Mouse (Mus musculus) spleen, adult 2 months (tissue): ENCODE measurements around the gene Sbk1. TPM values are rescaled to one million over a fixed set of nuclear protein-coding genes. Genes with fewer than 3 reads are reported as not detected.

Experiments
- DNase-seq, 2 experiments: peaks; one replicate each; pipeline versions ENCODE4 v3.0.0 to v3.0.0-alpha.2; 2012 to 2021; ENCODE audit warnings: low spot score in 2 of 2, low read depth in 1 of 2
- H3K27ac ChIP-seq: fragments of 200-500 bp; 2 replicates; pipeline ENCODE4 v1.5.1; 2012; ENCODE audit warnings: low read length, inconsistent platforms; ENCODE audit not compliant: insufficient read depth
- H3K27me3 ChIP-seq: fragments of 200-500 bp; 2 replicates; pipeline ENCODE4 v1.6.1; 2012; ENCODE audit warnings: mild to moderate bottlenecking, moderate library complexity, low read length, inconsistent platforms; ENCODE audit not compliant: control insufficient read depth, insufficient read depth
- H3K36me3 ChIP-seq: fragments of 200-500 bp; 2 replicates; pipeline ENCODE4 v1.6.1; 2012; ENCODE audit warnings: mild to moderate bottlenecking, low read length, inconsistent platforms; ENCODE audit not compliant: control insufficient read depth, insufficient read depth
- H3K4me1 ChIP-seq: fragments of 200-500 bp; 2 replicates; pipeline ENCODE4 v1.6.1; 2011; ENCODE audit warnings: inconsistent platforms; ENCODE audit not compliant: control insufficient read depth, insufficient read depth, insufficient read length
- H3K4me3 ChIP-seq: fragments of 200-500 bp; 2 replicates; pipeline ENCODE4 v1.5.1; 2011; ENCODE audit warnings: mild to moderate bottlenecking, inconsistent platforms; ENCODE audit not compliant: insufficient read depth, insufficient read length; ENCODE audit errors: extremely low read depth
- CTCF ChIP-seq: fragments of 200-500 bp; IDR thresholded peaks from 2 replicates; pipeline ENCODE4 v1.5.1; 2011; ENCODE audit warnings: mild to moderate bottlenecking, inconsistent platforms; ENCODE audit not compliant: insufficient read depth, insufficient read length, insufficient replicate concordance; ENCODE audit errors: extremely low read depth
- POLR2A ChIP-seq: fragments of 200-500 bp; IDR thresholded peaks from 2 replicates; pipeline ENCODE4 v1.6.1; 2011; ENCODE audit warnings: low read depth, low read length, inconsistent platforms
- WGBS: fragments of 180-500 bp; shearing (Covaris S2); methylation state at CpG from one replicate; pipeline ENCODE4 v1.1.7; 2018; 5-methylcytosine and 5-hydroxymethylcytosine counted together
- polyA plus RNA-seq: library from polyadenylated mRNA; depleted of rRNA; stranded (reverse); fragments of >200 nt; gene quantifications from 2 replicates; pipeline ENCODE4 v1.2.3, GENCODE M21; 2012

Gene Sbk1
- polyA plus RNA-seq, 1 experiment: 73.4 TPM

DNA sequence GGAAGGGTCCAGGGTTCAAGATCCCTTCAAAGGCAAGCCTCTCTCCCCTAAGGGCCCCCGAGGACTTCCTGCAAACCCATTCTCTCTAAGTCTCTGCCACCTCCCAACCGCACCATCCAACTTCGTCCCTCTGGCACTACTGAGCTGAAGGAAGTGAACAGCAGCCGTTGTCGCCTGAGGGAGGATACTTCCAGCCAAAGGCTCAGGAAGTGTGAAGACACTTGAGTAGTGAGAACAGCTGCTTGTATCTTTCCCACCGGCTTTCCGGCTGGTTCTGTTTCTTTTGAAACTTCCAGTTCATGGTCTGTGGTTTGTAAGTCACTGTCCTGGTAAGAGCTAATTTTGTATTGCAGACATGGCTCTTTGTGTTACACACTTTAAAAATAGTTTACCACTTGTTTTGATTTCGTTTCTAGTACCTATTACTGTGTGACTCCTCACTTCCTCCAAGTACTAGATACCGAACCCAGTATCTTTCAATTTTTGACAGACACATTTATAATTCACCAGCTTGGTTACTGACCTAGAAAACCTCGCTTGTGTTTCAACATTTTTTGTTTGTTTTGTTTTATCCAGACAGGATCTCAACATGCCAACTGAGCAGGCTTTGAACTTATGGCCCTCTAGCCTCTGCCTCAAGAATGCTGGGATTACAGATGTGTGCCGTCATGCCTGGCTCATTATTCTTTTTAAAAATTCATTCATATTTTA, 36.2 kb upstream of the Sbk1 start:
- no peaks in the 10 kb centered on the region for H3K27me3 ChIP-seq
- no peaks in the 10 kb centered on the region for H3K36me3 ChIP-seq
- TF ChIP-seq POLR2A: no peak
- TF ChIP-seq CTCF: no peak
- WGBS: 8% methylated on average over 11 of the region's 11 CpGs
- peaks cover 12% of the 10 kb centered on the region; the same call in 1 of the 2 replicates for H3K4me1 ChIP-seq
- H3K4me3 ChIP-seq: no peak overlapping the region
- no peak for DNase-seq
- peak overlapping the region; percentile 77 for H3K27ac ChIP-seq

DNA sequence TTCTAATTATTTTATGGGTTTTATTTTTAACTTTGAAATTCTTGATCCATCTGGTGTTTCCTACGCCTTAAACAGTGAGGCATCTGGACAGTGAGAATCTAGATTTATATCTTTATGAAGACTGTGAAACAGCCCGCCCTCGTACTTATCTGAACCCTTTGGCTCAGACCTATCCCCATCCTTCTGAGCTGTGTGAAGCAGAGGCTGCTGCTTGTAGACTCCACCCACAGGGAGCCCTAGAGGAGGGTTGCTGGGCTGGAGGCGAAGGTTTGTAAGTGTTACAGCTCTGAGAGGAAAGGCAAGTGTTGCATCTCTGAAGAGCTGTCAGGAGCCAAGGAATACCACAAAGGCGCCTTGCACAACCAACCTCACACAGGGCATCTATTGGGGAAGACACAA, 35.6 kb upstream of the Sbk1 start:
- H3K27me3 ChIP-seq: no peaks in the 10 kb centered on the region
- WGBS: 59% methylated on average over 5 of the region's 5 CpGs
- DNase-seq: no peak
- H3K27ac ChIP-seq: no peak overlapping the region
- no peaks in the 10 kb centered on the region for H3K36me3 ChIP-seq
- no peak overlapping the region for H3K4me3 ChIP-seq
- H3K4me1 ChIP-seq: peaks cover 12% of the 10 kb centered on the region; the same call in 1 of the 2 replicates
- TF ChIP-seq POLR2A (no peak), CTCF (no peak)

DNA sequence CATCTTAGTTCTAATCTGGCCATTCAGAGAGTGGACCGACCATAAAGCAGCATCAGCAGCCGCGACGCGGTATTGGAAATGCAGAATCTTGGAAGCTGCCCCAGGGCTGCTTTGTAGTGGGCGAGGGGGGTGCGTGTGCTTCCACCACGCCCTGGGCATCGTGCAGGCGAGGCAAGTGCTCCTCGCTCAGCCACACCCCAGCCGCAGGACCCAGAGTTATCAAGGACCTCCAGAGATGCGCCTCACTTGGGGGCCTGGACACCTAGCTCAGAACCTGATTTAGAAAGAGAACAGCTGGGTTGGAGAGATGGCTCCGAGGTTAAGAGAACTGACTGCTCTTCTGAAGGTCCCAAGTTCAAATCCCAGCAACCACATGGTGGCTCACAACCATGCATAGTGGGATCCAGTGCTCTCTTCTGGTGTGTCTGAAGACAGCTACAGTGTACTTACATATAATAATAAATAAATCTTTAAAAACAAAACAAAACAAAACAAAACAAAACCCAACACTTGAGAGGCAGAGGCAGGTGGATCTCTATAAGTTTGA, 31.5 kb upstream of the Sbk1 start:
- Histone ChIP-seq H3K27me3 (no peaks in the 10 kb centered on the region), H3K4me1 (peaks cover 12% of the 10 kb centered on the region; the same call in 1 of the 2 replicates), H3K27ac (no peak overlapping the region), H3K4me3 (no peak overlapping the region), H3K36me3 (no peaks in the 10 kb centered on the region)
- 90% methylated on average over 14 of the region's 14 CpGs for WGBS
- TF ChIP-seq POLR2A (no peak), CTCF (no peak)
- DNase-seq: no peak

DNA sequence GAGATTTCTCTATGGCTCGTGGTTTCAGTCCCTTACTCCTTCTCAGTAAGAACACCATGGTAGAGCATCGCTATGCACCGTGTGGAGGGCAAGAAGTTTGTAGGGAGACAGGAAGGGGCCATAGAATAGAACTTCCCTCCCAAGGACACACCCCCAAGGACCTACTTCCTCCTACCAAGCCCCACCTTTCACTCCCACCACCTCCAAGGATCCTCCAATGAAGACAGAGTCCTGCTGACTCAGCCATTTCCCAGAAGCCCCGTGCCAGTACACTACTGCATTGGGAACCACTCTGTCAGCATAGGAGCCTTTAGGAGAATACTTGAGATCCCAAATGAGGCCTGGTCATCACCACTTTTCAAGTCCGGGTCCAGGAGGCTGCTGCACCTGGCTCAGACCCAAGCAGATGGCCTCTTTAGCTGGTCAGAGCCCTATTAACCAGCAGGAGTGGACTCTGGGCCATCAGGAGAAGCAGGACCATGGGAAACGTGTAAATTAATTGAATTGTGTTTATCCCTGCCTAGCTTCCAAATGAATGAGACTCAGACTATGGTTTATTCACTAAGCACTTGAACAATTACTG, 28.2 kb upstream of the Sbk1 start:
- WGBS: 53% methylated on average over 6 of the region's 6 CpGs
- H3K4me1 ChIP-seq: no peaks in the 10 kb centered on the region
- TF ChIP-seq POLR2A: no peak
- no peak for TF ChIP-seq CTCF
- no peak for DNase-seq
- H3K27me3 ChIP-seq: no peaks in the 10 kb centered on the region
- H3K36me3 ChIP-seq: no peaks in the 10 kb centered on the region
- no peak overlapping the region for H3K4me3 ChIP-seq
- no peak overlapping the region for H3K27ac ChIP-seq

DNA sequence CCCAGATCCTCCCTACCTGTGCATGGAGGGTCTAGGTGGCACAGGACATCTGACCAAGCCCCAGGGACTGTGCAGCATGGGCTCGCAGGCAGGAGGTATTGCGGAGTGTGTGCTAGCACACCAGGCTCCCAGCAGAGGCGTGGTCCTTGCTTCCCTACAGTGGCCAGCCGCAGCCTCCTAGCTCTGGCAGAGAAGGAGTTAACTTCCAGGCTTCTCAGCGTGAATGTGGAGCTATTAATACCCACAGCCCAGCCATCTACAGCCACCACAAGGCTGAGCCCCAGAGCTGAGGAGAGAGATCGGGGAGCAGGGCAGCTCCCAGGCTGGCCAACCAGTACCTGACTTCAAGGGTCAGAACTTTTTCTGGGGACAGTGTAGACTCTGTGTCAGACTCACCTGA, 24.3 kb upstream of the Sbk1 start:
- H3K4me1 ChIP-seq: no peaks in the 10 kb centered on the region
- no peak overlapping the region for H3K4me3 ChIP-seq
- no peak for DNase-seq
- no peaks in the 10 kb centered on the region for H3K27me3 ChIP-seq
- WGBS: 29% methylated on average over 6 of the region's 6 CpGs
- TF ChIP-seq CTCF (no peak), POLR2A (no peak)
- H3K36me3 ChIP-seq: no peaks in the 10 kb centered on the region
- H3K27ac ChIP-seq: no peak overlapping the region

DNA sequence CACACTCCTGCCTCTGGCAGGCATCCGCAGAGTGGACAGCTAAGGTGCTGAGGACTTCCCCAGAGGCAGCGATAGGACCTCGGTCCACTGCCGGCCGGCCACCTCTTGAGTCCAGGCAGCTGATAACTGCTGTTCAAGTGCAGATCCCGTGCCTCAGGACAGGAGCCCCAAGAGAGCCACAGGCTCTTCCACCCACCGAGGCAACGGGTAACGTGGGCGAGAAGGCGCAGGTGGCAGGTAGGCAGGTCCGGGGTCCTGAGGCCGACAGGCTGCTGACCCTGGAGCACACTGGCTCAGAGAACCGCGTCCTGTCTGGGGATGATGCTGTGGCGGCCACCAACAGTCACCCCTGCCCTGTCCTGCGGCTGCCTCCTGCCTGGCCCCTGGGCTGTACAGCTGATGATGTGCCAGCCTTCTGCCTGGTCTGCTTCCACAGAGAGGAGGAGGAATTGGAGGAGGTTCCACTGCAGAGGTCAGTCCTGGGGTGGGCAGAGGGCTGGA, 23.7 kb upstream of the Sbk1 start:
- H3K27ac ChIP-seq: no peak overlapping the region
- no peak for DNase-seq
- H3K4me1 ChIP-seq: no peaks in the 10 kb centered on the region
- TF ChIP-seq POLR2A (no peak), CTCF (no peak)
- no peaks in the 10 kb centered on the region for H3K36me3 ChIP-seq
- H3K27me3 ChIP-seq: no peaks in the 10 kb centered on the region
- 74% methylated on average over 17 of the region's 17 CpGs for WGBS
- H3K4me3 ChIP-seq: no peak overlapping the region

DNA sequence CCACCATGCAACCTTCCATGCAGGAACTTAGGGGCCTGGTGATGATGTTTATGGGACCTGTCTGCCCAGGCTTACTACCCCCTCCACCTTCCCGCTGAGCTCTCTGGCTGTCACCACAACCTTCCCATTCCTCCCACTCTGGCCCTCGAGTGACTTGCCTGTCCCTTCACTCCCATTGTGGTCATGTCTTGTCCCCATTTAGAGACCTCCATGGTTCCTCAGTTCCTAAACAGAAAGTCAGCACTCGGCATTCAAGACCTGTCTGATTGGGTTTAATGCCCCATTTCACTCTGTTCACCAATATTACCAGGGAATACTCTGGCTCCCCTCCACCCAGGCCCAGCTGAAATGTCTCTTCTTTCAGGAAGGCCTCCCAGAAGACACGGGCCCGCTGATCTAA, 23.3 kb upstream of the Sbk1 start:
- WGBS: 79% methylated on average over 5 of the region's 5 CpGs
- Histone ChIP-seq H3K4me1 (no peaks in the 10 kb centered on the region), H3K36me3 (no peaks in the 10 kb centered on the region), H3K27me3 (no peaks in the 10 kb centered on the region), H3K27ac (no peak overlapping the region), H3K4me3 (no peak overlapping the region)
- TF ChIP-seq POLR2A: no peak
- TF ChIP-seq CTCF: no peak
- DNase-seq: no peak
